Mouse (Mus musculus) right cerebral cortex, adult 18-20 months (tissue): ENCODE measurements around the gene Nit2.

ENCODE experiments used
- DNase-seq: peaks from one replicate; pipeline ENCODE4 v3.0.0; 2022; ENCODE audit warnings: mixed read lengths

Nit2 gene

GRCm38 (mm10) chr16:57159835-57160234, 7.3 kb downstream of the Nit2 start:
- no peak for DNase-seq

- DNase-seq: no peak
Observed at GRCm38 (mm10) chr16:57157728-57158127, 9.4 kb downstream of the Nit2 start.

- DNase-seq: no peak
Observed at GRCm38 (mm10) chr16:57157076-57157475, 10.1 kb downstream of the Nit2 start.

GRCm38 (mm10) chr16:57155899-57156298, 11.2 kb downstream of the Nit2 start:
- DNase-seq: no peak

- DNase-seq: no peak
Observed at GRCm38 (mm10) chr16:57151437-57151836, 15.7 kb downstream of the Nit2 start.

- no peak for DNase-seq
Observed at GRCm38 (mm10) chr16:57144741-57145140, 22.4 kb downstream of the Nit2 start.

GRCm38 (mm10) chr16:57133611-57134010, 33.5 kb downstream of the Nit2 start:
- DNase-seq: no peak

- DNase-seq: no peak
Observed at GRCm38 (mm10) chr16:57132326-57132725, 34.8 kb downstream of the Nit2 start.

GRCm38 (mm10) chr16:57131544-57131943, 35.6 kb downstream of the Nit2 start:
- no peak for DNase-seq

- no peak for DNase-seq
Observed at GRCm38 (mm10) chr16:57130752-57131400, 36.3 kb downstream of the Nit2 start.

GRCm38 (mm10) chr16:57127825-57128224, 39.3 kb downstream of the Nit2 start:
- DNase-seq: no peak

GRCm38 (mm10) chr16:57126268-57126667, 40.9 kb downstream of the Nit2 start:
- DNase-seq: no peak

- no peak for DNase-seq
Observed at GRCm38 (mm10) chr16:57122682-57123445, 44.3 kb downstream of the Nit2 start.

GRCm38 (mm10) chr16:57121816-57122415, 45.2 kb downstream of the Nit2 start:
- no peak for DNase-seq

GRCm38 (mm10) chr16:57120913-57121815, 46.0 kb downstream of the Nit2 start, which contains the start of gene Tomm70a:
TSS of gene Tomm70a (plus strand) at chr16:57121703.
- peak; percentile 96 for DNase-seq

GRCm38 (mm10) chr16:57117562-57117961, 49.6 kb downstream of the Nit2 start:
- DNase-seq: no peak

- DNase-seq: no peak
Observed at GRCm38 (mm10) chr16:57116066-57116465, 51.1 kb downstream of the Nit2 start.
